In the genomic region with DNA sequence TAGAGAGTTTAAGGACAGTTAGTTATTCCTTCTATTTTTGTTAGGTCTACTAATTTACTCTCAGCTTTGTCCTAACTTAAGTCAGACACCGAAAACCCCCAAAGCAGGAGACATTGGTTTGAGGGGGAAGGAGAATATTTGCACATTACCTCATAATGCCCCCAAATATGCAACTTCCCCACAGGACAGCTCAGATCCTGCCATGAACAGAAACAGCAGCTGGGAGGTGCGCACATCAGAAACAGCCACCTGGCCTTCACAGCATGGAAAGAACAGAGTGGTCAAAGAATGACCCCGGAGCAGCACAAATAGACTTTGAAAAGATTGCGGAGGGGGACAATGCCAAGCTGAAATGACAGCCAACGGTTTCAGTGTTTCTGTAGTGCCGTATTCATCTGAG, we compare ENCODE assay signal across 25 mouse cellular contexts.
A peak's percentile ranks its signal among the peaks of the same experiment; 100 is the strongest.
DNase-seq lines count a peak whose midpoint lies in the region; ATAC-seq and TF ChIP-seq lines count a peak whose summit lies in the region.
"Had no signal": no experiment of that assay in that cellular context is flagged by ENCODE, and none has a peak within 500 bp of the region (broad histone marks: within the 10 kb centered on the region; RNA-seq: fewer than 3 reads in every experiment).

No protein-coding gene starts in this region.

- no peaks in the 10 kb centered on the region for H3K9me3 ChIP-seq in heart, embryonic 11.5 days (replicated peaks; ENCODE audit: control insufficient read depth, low read length)
- 0 out of 2 replicates have a peak, but pooled peaks cover 3% of the 10 kb centered on the region for H3K9me3 ChIP-seq in hindbrain, embryonic 14.5 days (ENCODE audit: control insufficient read depth, low read length)
- H3K9me3 ChIP-seq: embryonic facial prominence, embryonic 10.5 days; embryonic facial prominence, embryonic 12.5 days; forebrain, embryonic 13.5 days; forebrain, embryonic 15.5 days; G1E had no signal

- ATAC-seq in heart, embryonic 11.5 days (replicated peaks; ENCODE audit: insufficient number of reproducible peaks, low FRiP score, low TSS enrichment): no peak
- ATAC-seq in megakaryocyte progenitor cell, adult 5-6 weeks (replicated peaks; ENCODE audit: poor library complexity): peak; percentile 60
- ATAC-seq in hindbrain, embryonic 14.5 days (ENCODE audit: low FRiP score): no peak
- ATAC-seq: CD4-positive, CD25-positive, alpha-beta regulatory T cell, adult 4 months; forebrain, embryonic 13.5 days; forebrain, embryonic 15.5 days; Patski had no signal

- H3K27me3 ChIP-seq in heart, embryonic 11.5 days (ENCODE audit: control insufficient read depth, insufficient read depth, low read length): no peaks in the 10 kb centered on the region
- H3K27me3 ChIP-seq in hindbrain, embryonic 14.5 days (ENCODE audit: control insufficient read depth, insufficient read depth, low read length): no peaks in the 10 kb centered on the region
- H3K27me3 ChIP-seq: CH12.LX; embryonic facial prominence, embryonic 12.5 days; forebrain, embryonic 13.5 days; forebrain, embryonic 15.5 days; Patski had no signal

- H3K4me1 ChIP-seq in heart, embryonic 11.5 days (ENCODE audit: control insufficient read depth, insufficient read depth, low read length): peaks cover 3% of the 10 kb centered on the region; the same call in 1 of the 2 replicates
- H3K4me1 ChIP-seq in hindbrain, embryonic 14.5 days (replicated peaks; ENCODE audit: control insufficient read depth, insufficient read depth, low read length): no peaks in the 10 kb centered on the region
- H3K4me1 ChIP-seq: embryonic facial prominence, embryonic 10.5 days; embryonic facial prominence, embryonic 12.5 days; forebrain, embryonic 13.5 days; forebrain, embryonic 15.5 days had no signal

- DNase-seq in gastrocnemius, adult 18-20 months (ENCODE audit: low spot score): peak; percentile 39
- no peak for DNase-seq in gastrocnemius, adult 8-10 months (ENCODE audit: low spot score in 2 of 2)
- DNase-seq in heart, adult 11 months: peak; percentile 61
- DNase-seq in brain, embryonic 14.5 days (ENCODE audit: low read depth): peak; percentile 5
- DNase-seq in T-cell, adult 2 months (ENCODE audit: low spot score): no peak
- DNase-seq in hindbrain, embryonic 14.5 days (ENCODE audit: low spot score): no peak
- DNase-seq: adrenal gland, adult 2 months; adrenal gland, postnatal 10 days; adrenal gland, postnatal 25 days; B cell, adult 2 months; cerebellum, adult 11-12 months; cerebellum, adult 2 months; cerebellum, adult 9-10 months; cerebellum, postnatal 10 days; cerebellum, postnatal 25 days had no signal

- no peak for TF ChIP-seq CTCF in brain, embryonic 14.5 days (IDR thresholded peaks at IDR 0.05; ENCODE audit: borderline replicate concordance, extremely low read depth, insufficient read depth, insufficient read length)

- H3K4me3 ChIP-seq in heart, embryonic 11.5 days (ENCODE audit: low read depth, low read length): no peak overlapping the region
- no peak overlapping the region for H3K4me3 ChIP-seq in hindbrain, embryonic 14.5 days (replicated peaks; ENCODE audit: low read length)
- H3K4me3 ChIP-seq: embryonic facial prominence, embryonic 10.5 days; embryonic facial prominence, embryonic 12.5 days; forebrain, embryonic 13.5 days; forebrain, embryonic 15.5 days had no signal

- H3K27ac ChIP-seq in heart, embryonic 11.5 days (ENCODE audit: low read depth, low read length): no peak overlapping the region
- H3K27ac ChIP-seq in hindbrain, embryonic 14.5 days: no peak overlapping the region
- H3K27ac ChIP-seq: embryonic facial prominence, embryonic 10.5 days; embryonic facial prominence, embryonic 12.5 days; forebrain, embryonic 13.5 days; forebrain, embryonic 15.5 days had no signal

- H3K4me2 ChIP-seq in heart, embryonic 11.5 days: no peak overlapping the region
- no peak overlapping the region for H3K4me2 ChIP-seq in hindbrain, embryonic 14.5 days (replicated peaks)
- H3K4me2 ChIP-seq: embryonic facial prominence, embryonic 12.5 days; forebrain, embryonic 13.5 days; forebrain, embryonic 15.5 days had no signal

- H3K9ac ChIP-seq in heart, embryonic 11.5 days (ENCODE audit: low read depth, low read length): no peak overlapping the region
- H3K9ac ChIP-seq in hindbrain, embryonic 14.5 days: no peak overlapping the region
- H3K9ac ChIP-seq: embryonic facial prominence, embryonic 12.5 days; forebrain, embryonic 13.5 days; forebrain, embryonic 15.5 days had no signal

- 78% methylated on average over 6 of the region's 6 CpGs for WGBS in heart, embryonic 11.5 days (ENCODE audit: insufficient replicate concordance)
- WGBS in hindbrain, embryonic 14.5 days: 58% methylated on average over 6 of the region's 6 CpGs

- no peaks in the 10 kb centered on the region for H3K36me3 ChIP-seq in heart, embryonic 11.5 days (ENCODE audit: control insufficient read depth, insufficient read depth, low read length)
- no peaks in the 10 kb centered on the region for H3K36me3 ChIP-seq in hindbrain, embryonic 14.5 days (replicated peaks; ENCODE audit: control insufficient read depth, insufficient read depth)
- H3K36me3 ChIP-seq: embryonic facial prominence, embryonic 10.5 days; embryonic facial prominence, embryonic 12.5 days; forebrain, embryonic 15.5 days; G1E had no signal

- no peak for TF ChIP-seq POLR2A in brain, embryonic 14.5 days (IDR thresholded peaks at IDR 0.05; ENCODE audit: borderline replicate concordance, extremely low read depth, insufficient read depth, insufficient read length, poor library complexity, severe bottlenecking)

Comparison
In these comparisons a context has a peak if more than half of its experiments do, and no peak if none do; other contexts are left out.
1. DNase-seq: peak in gastrocnemius, adult 18-20 months (single experiment), heart, adult 11 months (single experiment) and brain, embryonic 14.5 days (single experiment); none in gastrocnemius, adult 8-10 months (0 of 2), T-cell, adult 2 months (single experiment) and hindbrain, embryonic 14.5 days (single experiment).